Mouse (Mus musculus) forebrain, embryonic 15.5 days (tissue): ENCODE results near the gene Kpna6. TPM values are rescaled to one million over a fixed set of nuclear protein-coding genes. Genes with fewer than 3 reads are reported as not detected.

Experiments used
- ATAC-seq: fragments of 200-750 bp; cut with Nextera tagmentation; replicated peaks from 2 replicates; pipeline ENCODE4 v1.8.0; 2017; ENCODE audit warnings: mild to moderate bottlenecking, moderate TSS enrichment, moderate library complexity
- H3K27ac ChIP-seq: fragments of 300-500 bp; sonication (generic); replicated peaks from 2 replicates; pipeline ENCODE4 v1.5.1; 2015; ENCODE audit warnings: mild to moderate bottlenecking, inconsistent platforms
- H3K27me3 ChIP-seq: fragments of 300-500 bp; sonication (generic); 2 replicates; pipeline ENCODE4 v1.6.1; 2015; ENCODE audit warnings: inconsistent platforms
- H3K36me3 ChIP-seq: fragments of 300-500 bp; sonication (generic); 2 replicates; pipeline ENCODE4 v1.6.1; 2015; ENCODE audit warnings: mild to moderate bottlenecking, inconsistent platforms
- H3K4me1 ChIP-seq: fragments of 300-500 bp; sonication (generic); 2 replicates; pipeline ENCODE4 v1.6.1; 2015; ENCODE audit warnings: inconsistent platforms
- H3K4me2 ChIP-seq: fragments of 300-500 bp; sonication (generic); replicated peaks from 2 replicates; pipeline ENCODE4 v1.6.1; 2015; ENCODE audit warnings: mild to moderate bottlenecking, inconsistent platforms
- H3K4me3 ChIP-seq: fragments of 300-500 bp; sonication (generic); 2 replicates; pipeline ENCODE4 v1.5.1; 2015; ENCODE audit warnings: mild to moderate bottlenecking, inconsistent platforms
- H3K9ac ChIP-seq: fragments of 300-500 bp; sonication (generic); replicated peaks from 2 replicates; pipeline ENCODE4 v1.6.1; 2015; ENCODE audit warnings: mild to moderate bottlenecking, inconsistent platforms
- H3K9me3 ChIP-seq: fragments of 300-500 bp; sonication (generic); 2 replicates; pipeline ENCODE4 v1.6.1; 2016; ENCODE audit warnings: inconsistent platforms
- WGBS: fragments of 180-500 bp; shearing (Covaris S2); methylation state at CpG from one replicate; pipeline ENCODE4 v1.1.7; 2015; ENCODE audit warnings: mixed read lengths; 5-methylcytosine and 5-hydroxymethylcytosine counted together
- polyA plus RNA-seq: library from polyadenylated mRNA; unstranded; fragments of >200 nt; fragmentation: Nextera tagmentation; extraction: Ambion mirVana; gene quantifications from 2 replicates; pipeline ENCODE4 v1.2.1, GENCODE M21; 2015

The Kpna6 gene
- polyA plus RNA-seq, 1 experiment from 2014 or later = 17.5 TPM

DNA sequence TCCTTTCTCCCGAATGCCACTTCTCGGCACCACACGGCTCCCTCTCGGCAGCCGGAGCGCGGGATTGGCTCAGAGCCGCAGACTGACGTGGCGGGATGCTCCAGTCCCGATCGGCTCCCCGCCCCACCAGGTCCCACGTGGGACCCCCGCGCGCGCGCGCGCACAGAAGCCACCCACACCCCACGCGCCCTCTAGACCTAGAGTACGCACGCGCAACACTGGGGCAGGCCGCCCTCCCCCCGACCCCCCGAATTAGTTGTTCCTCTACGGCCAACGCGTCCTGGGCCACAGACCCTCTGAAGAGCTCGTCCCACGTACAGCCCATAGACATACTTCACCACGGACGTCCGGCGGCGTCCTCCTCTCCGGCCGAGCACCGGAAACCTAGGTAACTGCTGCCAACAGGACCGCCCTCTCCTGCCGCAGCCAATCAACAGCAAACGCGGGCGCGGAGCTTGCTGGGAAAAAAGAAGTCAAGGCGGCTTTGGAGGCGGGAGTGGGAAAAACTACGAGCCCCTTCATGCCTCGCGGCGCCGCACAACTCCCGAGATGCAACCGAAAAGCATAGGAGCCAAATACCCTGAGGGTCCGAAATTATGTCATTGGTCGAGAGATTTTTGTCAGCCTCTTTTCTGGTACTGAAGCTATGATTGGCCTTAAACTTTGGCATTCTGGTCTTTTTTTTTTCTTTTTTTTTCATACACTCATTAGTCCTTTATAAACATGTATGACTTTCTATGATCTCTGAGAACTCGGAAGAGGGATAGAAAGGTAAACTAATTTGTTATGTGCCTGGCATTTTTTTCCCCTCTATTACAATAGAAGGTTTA is 31.7 kb downstream of the Kpna6 start, which contains the start of gene Txlna:
Gene Txlna, minus strand, starts transcription at position 428 of the 830 bp plus-strand sequence.
- H3K36me3 ChIP-seq = peaks cover 38% of the 10 kb centered on the region

DNA sequence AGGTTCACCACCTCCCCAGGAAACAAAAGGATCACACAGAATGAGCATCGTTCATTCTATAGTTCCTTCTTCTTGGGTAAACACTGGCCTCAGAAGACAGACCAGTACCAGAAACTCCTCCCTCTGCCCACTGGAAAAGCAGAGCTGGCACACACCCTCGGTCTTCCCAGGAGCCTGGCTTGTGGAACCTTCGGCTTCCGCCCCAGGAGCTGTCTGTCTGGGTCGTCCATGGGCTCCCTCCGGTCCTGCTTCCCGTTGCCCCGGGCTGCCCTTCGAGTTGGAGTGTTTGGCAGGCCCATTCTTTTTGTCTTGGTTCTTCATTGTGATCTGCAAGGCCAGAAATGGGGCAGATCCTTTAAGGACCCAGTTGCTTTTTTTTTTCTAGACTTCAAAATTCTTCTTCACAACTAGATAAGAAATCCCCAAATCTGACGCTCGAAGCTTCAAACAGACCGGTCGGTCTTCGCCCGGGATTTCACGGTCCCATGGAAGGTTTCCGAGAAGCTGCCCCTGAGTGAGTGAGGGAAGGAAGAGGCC is 32.4 kb downstream of the Kpna6 start:
- Histone ChIP-seq H3K4me2 (peak overlapping the region; percentile 90), H3K4me3 (peak overlapping the region; percentile 66), H3K9me3 (no peaks in the 10 kb centered on the region), H3K27ac (peak overlapping the region; percentile 95), H3K36me3 (peaks cover 36% of the 10 kb centered on the region), H3K27me3 (no peaks in the 10 kb centered on the region), H3K4me1 (peaks cover 38% of the 10 kb centered on the region), H3K9ac (peak overlapping the region; percentile 74)
- ATAC-seq = 0 out of 2 replicates have a peak, but pooled peaks have one; percentile 10
- WGBS = 2% methylated on average over 17 of the region's 17 CpGs

More for the DNA sequence above, 31.7 kb downstream of the Kpna6 start, which contains the start of gene Txlna:
- peaks cover 38% of the 10 kb centered on the region for H3K4me1 ChIP-seq
- H3K4me2 ChIP-seq = peak within 1 kb of the TSS; percentile 90
- WGBS = under 1% methylated on average over 60 of the region's 60 CpGs
- H3K9me3 ChIP-seq = no peaks in the 10 kb centered on the region
- peak; percentile 95 for ATAC-seq
- H3K27ac ChIP-seq = peak within 1 kb of the TSS; percentile 95
- H3K27me3 ChIP-seq = no peaks in the 10 kb centered on the region
- H3K4me3 ChIP-seq = peak within 1 kb of the TSS; percentile 66
- H3K9ac ChIP-seq = peak within 1 kb of the TSS; percentile 74

DNA sequence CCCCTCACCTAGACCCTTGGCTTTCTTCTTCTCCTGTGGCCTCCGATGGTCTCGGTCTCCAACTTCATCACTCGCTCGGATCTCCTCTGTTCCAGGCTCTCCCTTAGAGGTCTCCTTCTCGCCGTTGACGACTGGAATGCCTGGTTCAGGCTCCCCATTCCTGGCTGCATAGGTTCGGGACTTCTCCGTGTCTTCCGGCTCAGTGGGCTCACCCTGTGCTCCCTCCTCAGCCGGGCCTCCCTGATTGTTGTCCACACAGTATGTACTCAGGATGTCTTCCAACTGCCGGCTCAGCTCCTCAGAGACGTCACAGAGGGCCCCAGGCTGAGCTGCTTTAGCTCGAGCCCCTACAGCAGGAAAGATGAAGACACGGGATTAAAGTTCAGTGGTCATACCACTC is 33.3 kb downstream of the Kpna6 start:
- no peak overlapping the region for H3K27ac ChIP-seq
- H3K9me3 ChIP-seq = no peaks in the 10 kb centered on the region
- ATAC-seq = no peak
- H3K4me2 ChIP-seq = peak overlapping the region; percentile 90
- peaks cover 42% of the 10 kb centered on the region for H3K36me3 ChIP-seq
- H3K4me1 ChIP-seq = peaks cover 38% of the 10 kb centered on the region
- peak overlapping the region; percentile 66 for H3K4me3 ChIP-seq
- 83% methylated on average over 15 of the region's 15 CpGs for WGBS
- no peaks in the 10 kb centered on the region for H3K27me3 ChIP-seq
- peak overlapping the region; percentile 74 for H3K9ac ChIP-seq

DNA sequence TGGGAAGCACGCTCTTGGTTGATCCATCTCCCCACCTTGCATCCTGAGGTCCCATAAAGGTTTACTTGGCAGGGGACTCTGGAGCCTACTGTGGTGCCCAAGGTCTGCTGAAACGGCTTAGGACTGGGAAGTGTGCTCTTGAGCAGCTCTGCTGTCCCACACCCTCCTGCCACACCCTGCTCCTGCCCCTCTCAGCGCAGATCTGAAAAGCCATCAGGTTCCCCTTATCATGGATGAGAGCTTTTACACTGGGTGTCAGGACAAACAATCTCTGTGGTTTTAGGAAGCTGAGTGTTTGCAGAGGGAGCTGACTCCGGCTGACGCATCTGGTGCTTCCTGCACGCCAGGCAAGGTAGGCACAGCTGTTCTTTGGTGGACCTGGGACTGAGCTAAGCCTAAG is 38.7 kb downstream of the Kpna6 start:
- peaks cover 90% of the 10 kb centered on the region for H3K36me3 ChIP-seq
- no peak overlapping the region for H3K27ac ChIP-seq
- no peaks in the 10 kb centered on the region for H3K27me3 ChIP-seq
- no peak overlapping the region for H3K4me2 ChIP-seq
- 98% methylated on average over 6 of the region's 6 CpGs for WGBS
- H3K4me3 ChIP-seq = no peak overlapping the region
- H3K9me3 ChIP-seq = no peaks in the 10 kb centered on the region
- peaks cover 24% of the 10 kb centered on the region for H3K4me1 ChIP-seq
- ATAC-seq = no peak
- H3K9ac ChIP-seq = no peak overlapping the region

DNA sequence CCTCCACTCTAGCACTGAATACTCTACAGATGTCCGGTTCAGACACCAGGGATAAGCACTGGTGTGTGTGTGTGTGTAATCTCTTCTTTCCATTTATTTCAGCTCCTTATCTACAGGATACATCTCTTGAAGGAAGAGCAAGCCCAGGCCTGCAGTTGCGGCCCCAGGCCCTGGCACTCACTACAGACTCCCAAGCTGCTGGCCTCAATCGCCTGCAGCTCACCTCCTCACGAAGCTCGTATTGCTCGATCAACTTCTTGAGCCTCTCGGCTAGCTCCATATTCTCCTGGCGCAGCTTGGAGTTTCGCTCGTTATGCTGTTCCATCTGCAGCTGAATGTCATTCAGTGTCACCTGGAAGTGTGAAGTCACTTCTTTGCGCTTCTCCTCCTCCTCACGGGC is 40.7 kb downstream of the Kpna6 start:
- WGBS = 89% methylated on average over 12 of the region's 12 CpGs
- Histone ChIP-seq H3K9ac (no peak overlapping the region), H3K9me3 (no peaks in the 10 kb centered on the region), H3K4me1 (peaks cover 8% of the 10 kb centered on the region), H3K27ac (no peak overlapping the region), H3K27me3 (no peaks in the 10 kb centered on the region), H3K4me3 (no peak overlapping the region), H3K4me2 (no peak overlapping the region), H3K36me3 (peaks cover 94% of the 10 kb centered on the region)
- no peak for ATAC-seq

DNA sequence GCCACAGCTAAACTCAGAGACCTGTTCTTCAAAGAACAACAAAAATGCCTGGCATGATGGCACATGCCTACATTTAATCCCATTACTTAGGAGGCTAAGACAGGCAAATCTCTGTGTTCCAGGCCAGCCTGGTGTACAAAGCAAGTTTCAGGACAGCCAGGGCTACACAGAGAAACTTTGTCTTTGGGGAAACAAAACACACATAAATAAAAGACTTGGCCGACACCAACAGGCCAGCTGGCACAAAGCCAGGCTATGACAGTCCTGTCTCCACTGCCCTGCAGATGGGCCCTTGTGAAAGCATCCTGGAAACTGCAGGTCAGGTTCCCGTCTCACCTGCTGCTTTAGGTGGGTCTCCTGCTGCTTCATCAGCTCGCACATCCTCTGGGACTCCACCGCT is 41.6 kb downstream of the Kpna6 start:
- 66% methylated on average over 4 of the region's 4 CpGs for WGBS
- Histone ChIP-seq H3K9me3 (no peaks in the 10 kb centered on the region), H3K27me3 (no peaks in the 10 kb centered on the region), H3K9ac (no peak overlapping the region), H3K4me2 (no peak overlapping the region), H3K4me1 (peaks cover 7% of the 10 kb centered on the region), H3K4me3 (no peak overlapping the region), H3K27ac (no peak overlapping the region), H3K36me3 (peaks cover 94% of the 10 kb centered on the region)
- no peak for ATAC-seq

DNA sequence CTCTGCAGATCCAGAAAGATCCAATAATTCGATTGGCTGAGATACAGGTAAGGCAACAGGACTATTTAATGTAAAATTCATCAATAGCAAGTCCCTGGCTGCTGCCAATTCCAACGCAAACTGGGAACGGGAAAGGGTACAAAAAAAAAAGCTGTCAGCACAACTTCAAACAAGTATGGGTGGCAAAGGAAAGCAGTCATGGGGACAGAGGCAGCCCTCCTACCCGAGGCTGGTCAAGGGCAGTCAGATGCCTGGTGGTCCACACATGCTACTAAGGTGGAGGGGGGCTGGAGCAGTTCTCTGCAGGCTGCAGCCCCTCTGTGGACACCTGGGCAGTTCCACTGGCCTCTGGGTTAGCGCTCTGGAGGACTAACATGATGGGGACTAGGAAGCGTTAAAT is 46.5 kb downstream of the Kpna6 start:
- Histone ChIP-seq H3K9me3 (no peaks in the 10 kb centered on the region), H3K4me3 (no peak overlapping the region), H3K27me3 (no peaks in the 10 kb centered on the region), H3K36me3 (peaks cover 49% of the 10 kb centered on the region), H3K9ac (no peak overlapping the region), H3K27ac (no peak overlapping the region), H3K4me1 (peaks cover 35% of the 10 kb centered on the region), H3K4me2 (no peak overlapping the region)
- WGBS = 78% methylated on average over 6 of the region's 6 CpGs
- ATAC-seq = no peak

DNA sequence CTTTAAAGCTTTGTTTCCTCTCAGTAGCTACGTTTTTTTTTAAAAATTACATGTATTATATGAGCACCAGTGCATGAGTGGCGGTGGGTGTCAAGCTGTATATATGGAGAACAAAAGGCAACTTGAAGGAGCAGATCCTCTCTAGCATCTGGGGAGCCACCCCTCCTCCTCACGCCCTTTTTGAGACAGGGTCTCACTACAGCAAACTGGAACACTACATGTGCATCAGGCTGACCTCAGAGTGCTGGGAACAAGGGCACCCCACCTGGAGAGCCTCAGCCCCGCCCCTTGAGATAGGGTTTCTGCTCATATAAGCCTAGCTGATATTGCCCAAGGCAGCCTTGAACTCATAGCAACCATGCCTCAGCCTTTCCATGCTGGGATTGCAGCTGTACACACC is 47.1 kb downstream of the Kpna6 start:
- 47% methylated on average over 4 of the region's 4 CpGs for WGBS
- Histone ChIP-seq H3K4me1 (peaks cover 32% of the 10 kb centered on the region), H3K27me3 (no peaks in the 10 kb centered on the region), H3K9ac (no peak overlapping the region), H3K4me2 (peak overlapping the region; percentile 72; the same call in 1 of the 2 replicates), H3K4me3 (no peak overlapping the region), H3K27ac (peak overlapping the region; percentile 93), H3K9me3 (no peaks in the 10 kb centered on the region), H3K36me3 (peaks cover 44% of the 10 kb centered on the region)
- no peak for ATAC-seq

DNA sequence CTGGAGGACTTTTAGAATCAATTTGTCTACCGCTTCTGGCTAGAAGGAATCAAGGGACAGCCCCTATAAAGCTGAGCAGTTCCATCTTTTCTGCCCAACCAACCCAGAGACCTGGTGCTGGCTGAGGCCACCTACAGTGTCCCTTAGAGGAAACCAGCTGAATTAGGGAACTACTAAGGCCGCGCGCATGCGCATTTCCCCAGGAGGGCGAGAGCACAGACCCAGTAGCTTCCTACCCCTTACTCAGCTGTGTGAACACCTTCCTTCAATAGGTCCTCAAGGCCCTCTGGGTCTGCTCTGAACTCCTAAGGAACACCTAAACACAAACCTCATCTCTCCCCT is 47.6 kb downstream of the Kpna6 start:
- Histone ChIP-seq H3K9ac (peak overlapping the region; percentile 94; the same call in 1 of the 2 replicates), H3K36me3 (peaks cover 39% of the 10 kb centered on the region), H3K4me3 (peak overlapping the region; percentile 76), H3K9me3 (no peaks in the 10 kb centered on the region), H3K4me2 (peak overlapping the region; percentile 72), H3K4me1 (peaks cover 32% of the 10 kb centered on the region), H3K27me3 (no peaks in the 10 kb centered on the region), H3K27ac (peak overlapping the region; percentile 93)
- ATAC-seq = peak; percentile 21; the same call in 1 of the 2 replicates
- WGBS = 0% methylated on average over 6 of the region's 6 CpGs

DNA sequence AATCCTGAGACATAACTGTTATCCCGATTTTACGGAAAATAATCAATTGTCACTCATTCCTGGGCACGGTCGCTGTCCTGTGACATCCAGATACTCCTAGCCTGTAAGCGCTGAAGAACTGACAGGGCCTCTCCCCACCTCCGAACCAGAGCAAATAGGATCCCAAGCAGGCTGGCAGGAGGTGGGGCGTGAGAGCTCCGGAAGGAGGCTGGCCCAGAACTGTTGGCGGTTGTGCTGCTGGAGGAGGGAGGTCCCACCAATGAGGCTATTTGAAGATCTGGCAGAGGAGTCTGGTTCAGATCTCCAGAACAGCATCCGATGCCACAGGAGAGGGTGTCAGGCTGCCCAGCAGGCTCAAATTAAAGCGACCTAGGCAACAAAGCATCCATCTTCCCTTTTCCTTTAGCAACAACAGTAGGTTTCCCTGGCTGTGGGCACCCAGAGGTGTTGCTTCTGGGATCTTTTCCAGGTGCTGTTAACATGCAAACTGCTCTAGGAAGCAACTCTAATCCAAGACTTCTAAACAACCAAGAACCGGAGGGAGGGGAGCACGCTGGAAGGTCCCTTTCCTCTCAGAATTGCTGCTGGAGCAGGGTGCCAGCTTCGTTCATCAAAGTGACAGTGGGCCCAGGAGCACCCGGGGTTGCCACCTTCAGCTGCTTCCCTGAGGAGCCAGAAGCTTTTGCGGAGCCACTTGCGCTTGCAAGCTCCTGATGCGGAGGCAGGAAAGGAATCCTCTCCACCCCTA is 48.1 kb downstream of the Kpna6 start:
- Histone ChIP-seq H3K27ac (peak overlapping the region; percentile 93), H3K4me2 (peak overlapping the region; percentile 72), H3K4me1 (peaks cover 32% of the 10 kb centered on the region), H3K9ac (peak overlapping the region; percentile 94), H3K36me3 (peaks cover 35% of the 10 kb centered on the region), H3K27me3 (no peaks in the 10 kb centered on the region), H3K9me3 (no peaks in the 10 kb centered on the region), H3K4me3 (peak overlapping the region; percentile 76)
- under 1% methylated on average over 18 of the region's 18 CpGs for WGBS
- ATAC-seq = peak; percentile 96

DNA sequence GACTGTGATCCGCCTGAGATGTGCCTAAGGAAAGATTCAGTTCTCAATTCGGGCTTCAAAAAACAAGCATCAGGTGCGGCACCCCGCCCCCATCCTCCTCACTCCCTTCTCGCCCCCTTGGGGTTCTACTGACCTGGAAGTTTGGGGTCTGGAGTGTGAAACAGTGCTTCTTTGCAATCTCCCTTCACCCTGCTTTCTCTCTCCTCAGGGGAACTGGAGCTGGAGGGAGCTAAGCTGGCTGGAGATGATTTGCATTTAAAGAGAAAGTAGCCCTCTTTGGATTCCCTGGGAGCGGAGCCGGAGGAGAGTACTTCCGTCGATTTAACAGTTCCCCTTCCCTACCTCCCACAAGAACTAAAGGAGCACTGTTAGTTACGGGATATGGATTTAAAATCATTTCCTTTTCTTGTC is 48.9 kb downstream of the Kpna6 start, which contains the start of gene Ccdc28b:
Gene Ccdc28b, minus strand, starts transcription at position 267 of the 411 bp plus-strand sequence.
- Histone ChIP-seq H3K4me3 (peak within 1 kb of the TSS; percentile 76), H3K4me1 (peaks cover 32% of the 10 kb centered on the region), H3K9me3 (no peaks in the 10 kb centered on the region), H3K4me2 (peak within 1 kb of the TSS; percentile 72), H3K27me3 (no peaks in the 10 kb centered on the region), H3K27ac (peak within 1 kb of the TSS; percentile 93), H3K36me3 (peaks cover 27% of the 10 kb centered on the region), H3K9ac (peak within 1 kb of the TSS; percentile 94)
- 1% methylated on average over 10 of the region's 10 CpGs for WGBS
- peak; percentile 36 for ATAC-seq
